Mouse (Mus musculus) lung, postnatal 0 days (tissue): Measurements from ENCODE around the gene Gm20388.

Source experiments
- CTCF ChIP-seq: IDR thresholded peaks from 2 replicates; pipeline ENCODE4 v1.5.1; 2016; ENCODE audit warnings: antibody characterized with exemption, mild to moderate bottlenecking
- EP300 ChIP-seq: IDR thresholded peaks from 2 replicates; pipeline ENCODE4 v1.6.1; 2016; ENCODE audit warnings: antibody characterized with exemption, mild to moderate bottlenecking, control low read depth

DNA sequence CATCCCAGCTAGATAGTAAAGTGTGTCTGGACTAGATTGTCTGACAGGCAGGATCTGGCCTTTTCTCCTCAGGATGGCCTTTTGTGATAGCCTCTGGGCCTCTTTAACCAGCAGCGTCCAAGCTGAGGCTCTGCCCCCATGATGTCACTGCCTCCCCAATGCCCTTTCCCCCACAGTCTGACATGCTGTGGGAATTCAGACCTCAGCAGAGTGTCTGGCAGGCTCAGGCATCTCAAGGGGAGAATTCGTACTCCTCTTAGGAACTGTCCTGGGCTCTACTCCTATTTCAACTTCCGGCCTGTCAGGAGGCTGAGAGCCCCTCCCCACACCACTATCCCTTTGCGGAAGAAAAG is 553.9 kb downstream of the Gm20388 start:
- TF ChIP-seq CTCF (no peak), EP300 (no peak)
